Mouse (Mus musculus) kidney, adult 2 months (tissue): ENCODE measurements around the gene Fbxw11. TPM values are rescaled to one million over a fixed set of nuclear protein-coding genes. Genes with fewer than 3 reads are reported as not detected.

Experiments
- DNase-seq: peaks from one replicate; pipeline ENCODE4 v3.0.0; 2021
- H3K27ac ChIP-seq: fragments of 200-500 bp; 2 replicates; pipeline ENCODE4 v1.5.1; 2012; ENCODE audit warnings: low read depth, low read length, control low read depth, inconsistent platforms; ENCODE audit not compliant: insufficient read depth
- H3K27me3 ChIP-seq: fragments of 200-500 bp; replicated peaks from 2 replicates; pipeline ENCODE4 v1.6.1; 2012; ENCODE audit warnings: mild to moderate bottlenecking, moderate library complexity, low read length, inconsistent platforms; ENCODE audit not compliant: control insufficient read depth, insufficient read depth
- H3K36me3 ChIP-seq: fragments of 200-500 bp; 2 replicates; pipeline ENCODE4 v1.6.1; 2012; ENCODE audit warnings: mild to moderate bottlenecking, moderate library complexity, low read length, inconsistent platforms; ENCODE audit not compliant: control insufficient read depth, insufficient read depth
- H3K4me1 ChIP-seq: fragments of 200-500 bp; 2 replicates; pipeline ENCODE4 v1.6.1; 2011; ENCODE audit warnings: low read length; ENCODE audit not compliant: control insufficient read depth, insufficient read depth
- H3K4me3 ChIP-seq: fragments of 200-500 bp; 2 replicates; pipeline ENCODE4 v1.5.1; 2011; ENCODE audit warnings: mild to moderate bottlenecking, low read depth, low read length, control low read depth; ENCODE audit not compliant: insufficient read depth
- CTCF ChIP-seq: fragments of 200-500 bp; conservative IDR thresholded peaks from 2 replicates; pipeline ENCODE4 v1.5.1; 2011; ENCODE audit warnings: low read depth, mild to moderate bottlenecking, control low read depth, low read length, moderate library complexity, mixed read lengths; ENCODE audit not compliant: insufficient read depth, insufficient read length
- POLR2A ChIP-seq: fragments of 200-500 bp; IDR thresholded peaks from one replicate; pipeline ENCODE4 v1.6.1; 2011; ENCODE audit warnings: low read depth, low read length, control low read depth
- WGBS: fragments of 180-500 bp; shearing (Covaris S2); methylation state at CpG from one replicate; pipeline ENCODE4 v1.1.7; 2018; 5-methylcytosine and 5-hydroxymethylcytosine counted together
- polyA plus RNA-seq: library from polyadenylated mRNA; depleted of rRNA; stranded (reverse); fragments of >200 nt; gene quantifications from 2 replicates; pipeline ENCODE4 v1.2.3, GENCODE M21; 2012

Fbxw11 gene
- polyA plus RNA-seq, 1 experiment: 62.2 TPM

DNA sequence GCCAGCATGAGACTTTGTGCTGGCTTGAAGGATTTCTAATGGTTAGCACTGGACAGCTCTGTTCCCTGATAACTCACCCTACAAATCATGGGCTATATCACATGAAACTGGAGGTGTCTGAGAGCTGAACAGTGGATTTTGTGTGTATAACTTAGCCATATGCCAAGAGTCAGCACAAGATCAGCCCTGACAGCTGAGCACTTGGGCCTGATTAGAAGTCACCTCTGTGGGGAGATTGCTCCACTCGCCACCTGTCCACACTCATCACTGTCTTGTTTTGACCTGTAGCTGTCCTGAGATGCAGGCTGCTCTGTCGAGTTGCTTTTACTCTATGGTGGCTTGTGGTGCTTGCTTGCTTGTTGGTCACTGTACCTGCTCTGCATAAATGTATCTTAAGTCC is 93.8 kb downstream of the Fbxw11 start:
- Histone ChIP-seq H3K36me3 (peaks cover 4% of the 10 kb centered on the region), H3K27ac (no peak overlapping the region), H3K4me1 (no peaks in the 10 kb centered on the region), H3K4me3 (no peak overlapping the region), H3K27me3 (no peaks in the 10 kb centered on the region)
- TF ChIP-seq POLR2A (no peak), CTCF (no peak)
- WGBS: 95% methylated on average over 2 of the region's 2 CpGs
- DNase-seq: no peak

DNA sequence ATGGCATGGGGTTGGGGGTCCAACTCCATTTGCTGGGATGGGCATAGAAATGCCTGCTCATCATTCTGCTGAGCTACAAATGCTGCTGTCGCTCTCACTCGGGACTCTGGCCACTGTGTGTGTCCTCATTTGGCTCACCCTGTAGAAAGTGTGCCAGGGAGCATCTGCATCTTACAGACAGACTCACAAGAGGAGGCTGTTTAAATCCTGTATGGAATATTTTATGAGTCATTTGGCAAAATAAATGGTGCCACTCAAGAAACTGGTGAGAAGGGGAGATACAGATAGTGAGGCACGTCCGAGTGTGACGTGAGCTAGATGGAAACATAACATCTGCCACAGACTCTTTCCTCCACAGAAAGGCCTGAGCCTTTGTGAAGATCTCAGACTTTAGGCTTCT is 95.2 kb downstream of the Fbxw11 start:
- WGBS: 81% methylated on average over 5 of the region's 5 CpGs
- Histone ChIP-seq H3K4me1 (no peaks in the 10 kb centered on the region), H3K36me3 (peaks cover 6% of the 10 kb centered on the region), H3K4me3 (no peak overlapping the region), H3K27ac (no peak overlapping the region), H3K27me3 (no peaks in the 10 kb centered on the region)
- TF ChIP-seq POLR2A (no peak), CTCF (no peak)
- no peak for DNase-seq

DNA sequence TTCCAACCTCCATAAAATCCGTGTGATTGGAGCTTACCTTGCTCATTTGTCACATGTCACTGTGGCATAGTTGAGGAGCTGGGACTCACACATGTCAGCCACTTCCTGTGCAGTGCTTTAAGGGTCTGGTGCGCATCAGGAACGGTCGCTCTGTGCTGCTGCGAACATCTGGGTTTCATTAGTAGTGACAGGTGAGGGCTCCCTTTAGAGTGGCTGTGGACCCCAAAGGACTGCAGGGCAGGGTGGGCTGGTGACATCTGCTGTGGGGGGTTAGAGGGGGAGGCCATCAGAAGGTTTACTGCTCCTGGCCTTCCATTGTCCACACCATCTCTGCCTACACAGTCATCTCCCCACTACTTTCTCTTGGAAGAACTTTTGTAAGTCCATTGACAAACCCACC is 101.4 kb downstream of the Fbxw11 start:
- 74% methylated on average over 5 of the region's 5 CpGs for WGBS
- no peak for TF ChIP-seq POLR2A
- TF ChIP-seq CTCF: no peak
- peaks cover 12% of the 10 kb centered on the region for H3K36me3 ChIP-seq

DNA sequence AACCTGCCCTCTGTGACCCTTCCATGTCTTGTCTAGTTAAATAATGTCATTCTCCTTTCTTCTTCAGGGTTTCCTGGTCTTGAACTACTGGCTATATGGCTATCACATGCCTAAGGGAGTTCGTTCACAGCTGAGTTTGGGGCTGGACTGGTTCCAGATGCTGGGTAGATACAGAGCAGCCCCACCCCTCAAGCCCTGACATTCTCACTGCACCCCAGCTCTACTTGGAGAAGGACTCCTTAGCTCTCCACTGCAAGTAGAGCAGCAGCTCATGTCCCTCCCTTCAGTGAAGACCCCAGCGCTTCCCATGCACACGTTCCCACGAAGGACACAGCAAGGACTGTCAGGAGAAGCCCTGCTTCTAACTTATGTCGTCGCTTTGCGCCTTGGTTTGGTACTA is 101.9 kb downstream of the Fbxw11 start:
- 84% methylated on average over 7 of the region's 7 CpGs for WGBS
- Histone ChIP-seq H3K4me1 (no peaks in the 10 kb centered on the region), H3K27ac (no peak overlapping the region), H3K27me3 (no peaks in the 10 kb centered on the region; the same call in 1 of the 2 replicates), H3K4me3 (no peak overlapping the region), H3K36me3 (peaks cover 12% of the 10 kb centered on the region)
- DNase-seq: no peak
- TF ChIP-seq POLR2A (no peak), CTCF (no peak)

More for the DNA sequence above, 101.4 kb downstream of the Fbxw11 start:
- Histone ChIP-seq H3K4me1 (no peaks in the 10 kb centered on the region), H3K4me3 (no peak overlapping the region), H3K27me3 (no peaks in the 10 kb centered on the region; the same call in 1 of the 2 replicates), H3K27ac (no peak overlapping the region)
- no peak for DNase-seq

DNA sequence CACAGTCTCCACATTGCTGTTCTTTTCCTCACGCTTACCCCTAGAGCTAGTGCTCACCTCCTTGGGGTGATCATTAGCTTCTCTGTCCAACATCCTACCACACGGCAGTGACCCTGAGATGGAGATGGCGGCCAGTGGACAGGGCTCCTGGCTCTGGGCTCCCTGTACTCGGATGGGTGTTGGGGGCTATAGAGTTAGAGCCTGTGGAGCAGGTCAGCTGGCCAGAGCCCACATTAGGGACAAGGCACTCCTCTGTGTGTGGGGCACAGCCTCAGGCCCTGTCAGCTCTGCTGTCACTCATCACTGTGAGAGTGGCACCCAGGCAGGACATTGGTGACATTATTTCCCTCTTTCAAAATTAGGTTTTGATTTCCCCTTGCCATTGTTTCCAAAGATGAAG is 102.9 kb downstream of the Fbxw11 start:
- no peaks in the 10 kb centered on the region; the same call in 1 of the 2 replicates for H3K27me3 ChIP-seq
- H3K4me3 ChIP-seq: no peak overlapping the region
- TF ChIP-seq POLR2A (no peak), CTCF (no peak)
- H3K27ac ChIP-seq: no peak overlapping the region
- 93% methylated on average over 4 of the region's 4 CpGs for WGBS
- peaks cover 9% of the 10 kb centered on the region for H3K36me3 ChIP-seq
- no peak for DNase-seq
- no peaks in the 10 kb centered on the region for H3K4me1 ChIP-seq

DNA sequence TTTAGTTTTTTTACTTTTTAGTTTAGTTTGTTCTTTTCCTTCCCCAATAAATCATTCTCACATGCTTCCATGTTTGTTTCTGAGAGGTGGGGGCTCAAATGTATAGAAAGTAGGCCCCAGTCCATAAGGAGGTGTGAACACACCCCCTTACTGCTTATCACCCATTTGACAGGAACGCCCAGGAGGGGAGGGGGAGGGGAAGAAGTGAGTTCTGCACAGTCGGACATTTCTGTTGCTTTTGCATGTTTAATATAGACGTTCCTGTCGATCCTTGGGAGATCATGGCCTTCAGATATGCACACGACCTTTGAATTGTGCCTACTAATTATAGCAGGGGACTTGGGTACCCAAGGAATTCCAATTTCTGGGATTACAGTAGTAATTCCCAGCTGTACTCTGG is 103.5 kb downstream of the Fbxw11 start:
- no peaks in the 10 kb centered on the region; the same call in 1 of the 2 replicates for H3K27me3 ChIP-seq
- no peak overlapping the region for H3K4me3 ChIP-seq
- H3K36me3 ChIP-seq: peaks cover 9% of the 10 kb centered on the region
- WGBS: 53% methylated on average over 5 of the region's 5 CpGs
- TF ChIP-seq POLR2A: no peak
- no peak for TF ChIP-seq CTCF
- H3K4me1 ChIP-seq: no peaks in the 10 kb centered on the region
- no peak overlapping the region for H3K27ac ChIP-seq
- DNase-seq: no peak

DNA sequence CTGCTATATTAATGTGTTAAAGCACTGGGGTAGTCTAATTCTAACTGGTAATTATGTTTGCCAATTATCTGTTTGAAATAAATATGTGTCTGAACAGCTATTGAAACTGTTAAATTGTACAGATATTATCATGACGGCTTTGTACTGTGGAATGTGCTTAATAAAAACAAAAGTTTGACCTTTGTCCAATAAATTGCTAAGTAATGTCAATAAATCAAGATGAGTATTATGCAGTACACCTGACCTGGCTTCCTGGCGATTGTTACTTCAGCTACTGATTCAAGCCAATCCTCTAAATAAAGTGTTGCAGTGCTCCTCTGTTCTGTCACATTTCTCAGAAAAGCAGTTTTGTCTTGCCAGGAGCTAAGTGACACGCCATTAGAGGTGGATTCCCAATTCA is 104.0 kb downstream of the Fbxw11 start:
- Histone ChIP-seq H3K36me3 (peaks cover 8% of the 10 kb centered on the region), H3K4me3 (no peak overlapping the region), H3K27me3 (no peaks in the 10 kb centered on the region; the same call in 1 of the 2 replicates), H3K27ac (no peak overlapping the region), H3K4me1 (no peaks in the 10 kb centered on the region)
- TF ChIP-seq CTCF (no peak), POLR2A (no peak)
- 45% methylated on average over 3 of the region's 3 CpGs for WGBS
- DNase-seq: no peak
